Mouse (Mus musculus): ENCODE data around the gene Eloa. TPM values are rescaled to one million over a fixed set of nuclear protein-coding genes. Genes with fewer than 3 reads are reported as not detected.

The Eloa gene
- polyA plus RNA-seq, 1 experiment from 2014 or later, result 25.0 TPM

DNA sequence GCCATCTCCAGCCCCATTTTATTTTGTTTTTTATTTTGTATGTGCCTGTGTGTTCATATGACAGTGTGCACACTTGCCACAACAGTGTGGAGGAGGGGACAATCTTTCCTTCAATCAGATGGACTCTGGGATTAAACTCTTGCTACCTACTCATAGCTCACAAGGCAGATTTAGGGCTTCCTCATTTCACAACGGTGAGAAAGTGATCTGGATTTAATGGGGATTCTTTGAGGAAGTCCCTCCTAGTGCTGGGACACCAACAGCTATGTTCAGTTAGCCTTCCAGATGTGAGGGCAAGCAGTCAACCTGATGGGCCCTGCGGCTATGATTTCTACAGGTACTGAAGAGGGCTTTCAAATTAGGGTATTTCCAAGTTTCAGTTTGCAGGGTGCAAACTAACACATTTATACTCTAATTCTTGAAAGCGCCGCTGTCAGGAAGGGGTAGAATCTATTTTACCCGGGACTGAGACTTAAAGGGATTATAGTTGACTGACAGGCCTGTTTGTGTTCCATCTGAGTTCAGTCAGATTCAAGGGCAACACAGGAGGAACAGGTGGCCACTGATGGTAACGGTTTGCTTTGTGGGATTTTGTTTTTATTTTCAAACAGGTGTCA is 22.3 kb upstream of the Eloa start:
- WGBS, result 93% methylated on average over 6 of the region's 6 CpGs
- no peak for ATAC-seq
- Histone ChIP-seq H3K4me3 (ENCODE audit: low read length) (no peak overlapping the region), H3K9ac (ENCODE audit: low read depth, low read length) (no peak overlapping the region), H3K36me3 (ENCODE audit: control insufficient read depth, insufficient read depth, low read length) (peaks cover 9% of the 10 kb centered on the region), H3K4me1 (ENCODE audit: control insufficient read depth, insufficient read depth, low read depth, low read length) (no peaks in the 10 kb centered on the region), H3K4me2 (ENCODE audit: low read length) (no peak overlapping the region), H3K9me3 (ENCODE audit: control insufficient read depth, low read length) (no peaks in the 10 kb centered on the region), H3K27me3 (replicated peaks; ENCODE audit: control insufficient read depth, insufficient read depth, low read length) (no peaks in the 10 kb centered on the region), H3K27ac (ENCODE audit: low read depth, low read length) (no peak overlapping the region)

DNA sequence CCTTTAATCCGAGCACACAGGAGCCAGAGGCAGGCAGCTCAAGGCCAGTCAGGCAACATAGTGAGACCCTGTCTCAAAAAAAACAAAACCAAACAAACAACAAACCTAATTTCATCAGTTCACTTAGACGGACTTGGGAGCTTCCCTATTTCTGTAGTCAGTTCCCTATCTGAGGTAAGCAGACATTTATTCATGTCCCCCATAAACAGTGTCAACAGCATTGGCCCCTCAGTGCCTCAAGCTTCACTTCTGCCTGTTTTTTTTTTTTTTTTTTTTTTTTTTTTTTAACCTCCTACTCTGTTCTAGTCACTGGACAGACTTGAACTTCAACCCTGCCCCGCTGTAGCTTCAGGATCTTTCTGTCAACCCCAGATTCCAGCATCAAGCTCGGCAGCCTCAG is 13.5 kb upstream of the Eloa start:
- Histone ChIP-seq H3K36me3 (ENCODE audit: control insufficient read depth, insufficient read depth, low read length) (no peaks in the 10 kb centered on the region), H3K4me1 (ENCODE audit: control insufficient read depth, insufficient read depth, low read depth, low read length) (no peaks in the 10 kb centered on the region), H3K27ac (ENCODE audit: low read depth, low read length) (no peak overlapping the region), H3K4me3 (ENCODE audit: low read length) (no peak overlapping the region), H3K4me2 (ENCODE audit: low read length) (no peak overlapping the region), H3K9me3 (ENCODE audit: control insufficient read depth, low read length) (no peaks in the 10 kb centered on the region), H3K27me3 (replicated peaks; ENCODE audit: control insufficient read depth, insufficient read depth, low read length) (no peaks in the 10 kb centered on the region), H3K9ac (ENCODE audit: low read depth, low read length) (no peak overlapping the region)
- ATAC-seq, result no peak
- WGBS, result 80% methylated on average over 4 of the region's 4 CpGs

DNA sequence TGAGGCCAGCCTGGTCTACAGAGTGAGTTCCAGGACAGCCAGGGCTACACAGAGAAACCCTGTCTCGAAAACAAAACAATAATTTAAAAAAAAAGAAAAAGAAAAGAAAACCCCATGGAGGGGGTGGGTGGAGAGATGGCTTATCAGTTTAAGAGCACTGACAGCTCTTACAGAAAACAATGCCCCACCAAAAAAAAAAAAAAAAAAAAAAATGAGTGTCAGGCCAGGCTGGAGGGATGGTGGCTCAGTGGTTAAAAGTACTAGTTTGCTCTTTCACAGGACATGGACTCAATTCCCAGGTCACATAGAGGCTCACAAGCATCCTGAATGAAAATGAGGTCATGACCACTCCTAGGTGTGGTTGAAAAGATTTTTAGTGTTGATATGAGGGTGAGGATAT is 11.7 kb upstream of the Eloa start:
- Histone ChIP-seq H3K4me3 (ENCODE audit: low read length) (no peak overlapping the region), H3K27me3 (replicated peaks; ENCODE audit: control insufficient read depth, insufficient read depth, low read length) (no peaks in the 10 kb centered on the region), H3K4me2 (ENCODE audit: low read length) (no peak overlapping the region), H3K36me3 (ENCODE audit: control insufficient read depth, insufficient read depth, low read length) (no peaks in the 10 kb centered on the region), H3K4me1 (ENCODE audit: control insufficient read depth, insufficient read depth, low read depth, low read length) (no peaks in the 10 kb centered on the region), H3K9me3 (ENCODE audit: control insufficient read depth, low read length) (no peaks in the 10 kb centered on the region), H3K27ac (ENCODE audit: low read depth, low read length) (no peak overlapping the region), H3K9ac (ENCODE audit: low read depth, low read length) (no peak overlapping the region)
- WGBS, result 87% methylated on average over 1 of the region's 1 CpGs
- no peak for ATAC-seq

- Histone ChIP-seq H3K4me1 (ENCODE audit: control insufficient read depth, insufficient read depth, low read depth, low read length) (no peaks in the 10 kb centered on the region), H3K9me3 (ENCODE audit: control insufficient read depth, low read length) (no peaks in the 10 kb centered on the region), H3K36me3 (ENCODE audit: control insufficient read depth, insufficient read depth, low read length) (no peaks in the 10 kb centered on the region), H3K9ac (ENCODE audit: low read depth, low read length) (no peak overlapping the region), H3K4me2 (ENCODE audit: low read length) (no peak overlapping the region), H3K4me3 (ENCODE audit: low read length) (no peak overlapping the region), H3K27ac (ENCODE audit: low read depth, low read length) (no peak overlapping the region), H3K27me3 (replicated peaks; ENCODE audit: control insufficient read depth, insufficient read depth, low read length) (no peaks in the 10 kb centered on the region)
- no peak for ATAC-seq
- WGBS, result 6% methylated on average over 8 of the region's 8 CpGs
These were observed 9.7 kb upstream of the Eloa start for GRCm38 (mm10) chr4:136030968-136031909.

DNA sequence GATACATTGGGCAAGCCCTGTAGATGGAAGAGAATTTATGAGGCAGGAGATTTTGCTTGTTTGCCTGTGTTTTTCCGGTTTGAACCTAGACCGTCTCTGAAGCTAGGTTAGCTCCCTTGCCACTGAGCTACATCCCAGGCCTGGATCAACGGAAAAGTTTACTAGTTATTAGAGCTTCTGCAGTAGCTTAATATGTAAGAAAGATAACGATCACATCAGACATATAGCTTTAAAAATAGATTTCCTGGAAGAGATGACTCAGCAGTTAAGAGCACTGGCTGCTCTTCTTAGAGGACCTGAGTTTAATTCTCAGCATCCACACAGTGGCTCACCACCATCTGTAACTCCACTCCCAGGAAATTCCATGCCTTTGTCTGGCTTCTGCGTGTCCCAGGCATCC is 7.1 kb upstream of the Eloa start:
- Histone ChIP-seq H3K36me3 (ENCODE audit: control insufficient read depth, insufficient read depth, low read length) (no peaks in the 10 kb centered on the region), H3K9me3 (ENCODE audit: control insufficient read depth, low read length) (no peaks in the 10 kb centered on the region), H3K4me1 (ENCODE audit: control insufficient read depth, insufficient read depth, low read depth, low read length) (no peaks in the 10 kb centered on the region), H3K4me2 (ENCODE audit: low read length) (no peak overlapping the region), H3K4me3 (ENCODE audit: low read length) (no peak overlapping the region), H3K27ac (ENCODE audit: low read depth, low read length) (no peak overlapping the region), H3K9ac (ENCODE audit: low read depth, low read length) (no peak overlapping the region), H3K27me3 (replicated peaks; ENCODE audit: control insufficient read depth, insufficient read depth, low read length) (no peaks in the 10 kb centered on the region)
- ATAC-seq, result no peak
- WGBS, result 83% methylated on average over 5 of the region's 5 CpGs

- Histone ChIP-seq H3K27me3 (replicated peaks; ENCODE audit: control insufficient read depth, insufficient read depth, low read length) (no peaks in the 10 kb centered on the region), H3K27ac (ENCODE audit: low read depth, low read length) (no peak overlapping the region), H3K4me3 (ENCODE audit: low read length) (no peak overlapping the region), H3K9me3 (ENCODE audit: control insufficient read depth, low read length) (no peaks in the 10 kb centered on the region), H3K4me1 (ENCODE audit: control insufficient read depth, insufficient read depth, low read depth, low read length) (no peaks in the 10 kb centered on the region), H3K9ac (ENCODE audit: low read depth, low read length) (no peak overlapping the region), H3K4me2 (ENCODE audit: low read length) (no peak overlapping the region), H3K36me3 (ENCODE audit: control insufficient read depth, insufficient read depth, low read length) (no peaks in the 10 kb centered on the region)
- 88% methylated on average over 19 of the region's 19 CpGs for WGBS
- no peak for ATAC-seq
These were observed 6.6 kb upstream of the Eloa start for GRCm38 (mm10) chr4:136028132-136028564.

GRCm38 (mm10) chr4:136027416-136028131 is 6.0 kb upstream of the Eloa start:
- 75% methylated on average over 8 of the region's 8 CpGs for WGBS
- H3K4me1 ChIP-seq (ENCODE audit: control insufficient read depth, insufficient read depth, low read depth, low read length), result no peaks in the 10 kb centered on the region
- ATAC-seq, result no peak
- H3K36me3 ChIP-seq (ENCODE audit: control insufficient read depth, insufficient read depth, low read length), result no peaks in the 10 kb centered on the region
- H3K9me3 ChIP-seq (ENCODE audit: control insufficient read depth, low read length), result no peaks in the 10 kb centered on the region
- no peaks in the 10 kb centered on the region for H3K27me3 ChIP-seq (replicated peaks; ENCODE audit: control insufficient read depth, insufficient read depth, low read length)
- no peak overlapping the region for H3K9ac ChIP-seq (ENCODE audit: low read depth, low read length)
- H3K4me3 ChIP-seq (ENCODE audit: low read length), result no peak overlapping the region
- H3K27ac ChIP-seq (ENCODE audit: low read depth, low read length), result no peak overlapping the region
- no peak overlapping the region for H3K4me2 ChIP-seq (ENCODE audit: low read length)

DNA sequence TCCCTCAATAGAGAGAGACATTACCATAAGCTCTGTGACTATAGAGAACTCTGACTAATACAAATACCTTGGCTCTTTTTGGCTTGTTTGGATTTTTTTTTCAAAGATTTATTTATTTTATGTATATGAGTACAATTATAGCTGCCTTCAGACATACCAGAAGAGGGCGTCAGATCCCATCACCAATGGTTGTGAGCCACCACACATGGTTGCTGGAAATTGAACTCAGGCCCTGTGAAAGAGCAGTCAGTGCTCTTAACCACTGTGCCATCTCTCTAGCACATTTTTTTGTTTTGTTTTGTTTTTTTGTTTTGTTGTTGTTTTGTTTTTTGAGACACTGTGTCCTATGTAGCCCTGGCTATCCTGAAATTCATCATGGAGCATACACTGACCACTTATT is 3.8 kb upstream of the Eloa start:
- Histone ChIP-seq H3K4me3 (ENCODE audit: low read length) (no peak overlapping the region), H3K9me3 (ENCODE audit: control insufficient read depth, low read length) (no peaks in the 10 kb centered on the region), H3K4me1 (ENCODE audit: control insufficient read depth, insufficient read depth, low read depth, low read length) (peaks cover 4% of the 10 kb centered on the region), H3K4me2 (ENCODE audit: low read length) (no peak overlapping the region), H3K9ac (ENCODE audit: low read depth, low read length) (no peak overlapping the region), H3K36me3 (ENCODE audit: control insufficient read depth, insufficient read depth, low read length) (no peaks in the 10 kb centered on the region), H3K27me3 (replicated peaks; ENCODE audit: control insufficient read depth, insufficient read depth, low read length) (no peaks in the 10 kb centered on the region), H3K27ac (ENCODE audit: low read depth, low read length) (no peak overlapping the region)
- ATAC-seq, result no peak
- 82% methylated on average over 1 of the region's 1 CpGs for WGBS

DNA sequence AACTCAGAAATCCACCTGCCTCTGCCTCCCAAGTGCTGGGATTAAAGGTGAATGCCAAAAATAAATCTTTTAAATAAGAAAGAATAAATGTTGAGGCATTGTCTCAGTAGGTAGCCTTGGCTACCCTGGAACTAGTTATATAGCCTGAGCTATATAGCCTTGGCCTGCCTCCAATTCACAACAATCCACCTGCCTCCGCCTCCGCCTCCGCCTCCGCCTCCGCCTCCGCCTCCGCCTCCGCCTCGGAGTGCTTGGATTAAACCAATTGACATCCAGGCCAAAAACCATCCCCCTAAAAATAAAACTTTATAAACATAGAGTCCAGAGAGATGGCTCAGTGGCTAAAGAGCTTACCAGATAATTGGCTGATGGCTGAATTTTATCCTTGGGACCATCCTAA is 1.4 kb upstream of the Eloa start:
- H3K27ac ChIP-seq (ENCODE audit: low read depth, low read length), result no peak overlapping the region
- H3K36me3 ChIP-seq (ENCODE audit: control insufficient read depth, insufficient read depth, low read length), result no peaks in the 10 kb centered on the region
- ATAC-seq, result no peak
- no peak overlapping the region for H3K4me3 ChIP-seq (ENCODE audit: low read length)
- H3K4me1 ChIP-seq (ENCODE audit: control insufficient read depth, insufficient read depth, low read depth, low read length), result peaks cover 11% of the 10 kb centered on the region
- H3K4me2 ChIP-seq (ENCODE audit: low read length), result no peak overlapping the region
- H3K27me3 ChIP-seq (replicated peaks; ENCODE audit: control insufficient read depth, insufficient read depth, low read length), result no peaks in the 10 kb centered on the region
- no peaks in the 10 kb centered on the region for H3K9me3 ChIP-seq (ENCODE audit: control insufficient read depth, low read length)
- WGBS, result 98% methylated on average over 9 of the region's 9 CpGs
- H3K9ac ChIP-seq (ENCODE audit: low read depth, low read length), result no peak overlapping the region

Measured in hindbrain, embryonic 16.5 days (tissue).